Mouse (Mus musculus) CH12.LX (cell line): ENCODE results near the gene Wdr4. TPM values are rescaled to one million over a fixed set of nuclear protein-coding genes. Genes with fewer than 3 reads are reported as not detected.

ENCODE experiments used
- DNase-seq: peaks from one replicate; pipeline ENCODE4 v3.0.0-alpha.2; 2013; ENCODE audit errors: extremely low read depth
- H3K27ac ChIP-seq: 2 replicates; pipeline ENCODE4 v1.5.1; 2012; ENCODE audit warnings: low read depth, mild to moderate bottlenecking, control low read depth, moderate library complexity; ENCODE audit not compliant: insufficient read depth
- H3K27me3 ChIP-seq: replicated peaks from 2 replicates; pipeline ENCODE3; 2012; ENCODE audit warnings: inconsistent platforms
- H3K36me3 ChIP-seq, 2 experiments: replicated peaks in 1 of 2; 2 replicates each; pipeline versions ENCODE3 to v1.6.1; 2012; ENCODE audit warnings: inconsistent platforms in 1 of 2, low read length in 1 of 2, mild to moderate bottlenecking in 1 of 2, mixed read lengths in 1 of 2, moderate library complexity in 1 of 2; ENCODE audit not compliant: control insufficient read depth in 1 of 2, insufficient read depth in 1 of 2
- H3K4me1 ChIP-seq, 2 experiments: 2 replicates each; pipeline ENCODE4 v1.6.1; 2012; ENCODE audit warnings: inconsistent platforms in 1 of 2, moderate library complexity in 1 of 2; ENCODE audit not compliant: insufficient read depth in 2 of 2, control insufficient read depth in 1 of 2
- H3K4me2 ChIP-seq: 2 replicates; pipeline ENCODE4 v1.6.1; 2012; ENCODE audit warnings: low read depth, mild to moderate bottlenecking, control low read depth; ENCODE audit not compliant: poor library complexity, insufficient read depth, severe bottlenecking
- H3K4me3 ChIP-seq, 3 experiments: fragments of 150-350 bp in 1 of 3; sonication (generic) in 1 of 3; replicated peaks in 1 of 3; 2 replicates each; pipeline versions ENCODE3 to v1.5.1; 2011 to 2012; ENCODE audit warnings: low read depth in 2 of 3, low read length in 2 of 3, mild to moderate bottlenecking in 2 of 3, moderate library complexity in 2 of 3, control low read depth in 1 of 3, improper control_type of control experiment in 1 of 3, inconsistent platforms in 1 of 3, mixed read lengths in 1 of 3; ENCODE audit not compliant: poor library complexity in 1 of 3
- H3K79me2 ChIP-seq: replicated peaks from 2 replicates; pipeline ENCODE4 v1.6.1; 2012; ENCODE audit warnings: mild to moderate bottlenecking, moderate library complexity; ENCODE audit not compliant: control insufficient read depth, poor library complexity, insufficient read depth, severe bottlenecking; ENCODE audit errors: extremely low read depth
- H3K9ac ChIP-seq: 2 replicates; pipeline ENCODE4 v1.6.1; 2012; ENCODE audit warnings: low read depth, mild to moderate bottlenecking, control low read depth, moderate library complexity; ENCODE audit not compliant: insufficient read depth
- H3K9me3 ChIP-seq: replicated peaks from 2 replicates; pipeline ENCODE3; 2012; ENCODE audit warnings: low read length, inconsistent platforms, mixed read lengths
- BHLHE40 ChIP-seq: IDR thresholded peaks from 2 replicates; pipeline ENCODE4 v1.6.1; 2011; ENCODE audit warnings: mild to moderate bottlenecking, low read depth, low read length, improper control_type of control experiment
- CHD1 ChIP-seq: IDR thresholded peaks from 2 replicates; pipeline ENCODE4 v1.6.1; 2012; ENCODE audit warnings: low read depth, low read length, improper control_type of control experiment, inconsistent platforms
- CTCF ChIP-seq, 2 experiments: IDR thresholded peaks in 1 of 2; conservative IDR thresholded peaks in 1 of 2; 2 replicates each; pipeline ENCODE4 v1.5.1; 2011 to 2012; ENCODE audit warnings: low read depth in 2 of 2, low read length in 2 of 2, improper control_type of control experiment in 1 of 2, inconsistent platforms in 1 of 2, mild to moderate bottlenecking in 1 of 2, moderate library complexity in 1 of 2
- E2F4 ChIP-seq: IDR thresholded peaks from 2 replicates; pipeline ENCODE4 v1.6.1; 2011; ENCODE audit warnings: low read depth, low read length, improper control_type of control experiment; ENCODE audit not compliant: insufficient replicate concordance
- ELF1 ChIP-seq: IDR thresholded peaks from 2 replicates; pipeline ENCODE4 v1.6.1; 2014; ENCODE audit warnings: low read depth, mild to moderate bottlenecking, inconsistent platforms, low read length, improper control_type of control experiment
- EP300 ChIP-seq: IDR thresholded peaks from 2 replicates; pipeline ENCODE4 v1.6.1; 2011; ENCODE audit warnings: low read length, improper control_type of control experiment
- ETS1 ChIP-seq: conservative IDR thresholded peaks from 2 replicates; pipeline ENCODE4 v1.6.1; 2012; ENCODE audit warnings: low read depth, mild to moderate bottlenecking, inconsistent platforms, low read length, improper control_type of control experiment, moderate library complexity
- GABPA ChIP-seq: IDR thresholded peaks from 2 replicates; pipeline ENCODE4 v1.6.1; 2012; ENCODE audit warnings: low read depth, low read length, improper control_type of control experiment, inconsistent platforms; ENCODE audit not compliant: insufficient replicate concordance
- JUN ChIP-seq: IDR thresholded peaks from 2 replicates; pipeline ENCODE4 v1.6.1; 2011; ENCODE audit warnings: low read depth, mild to moderate bottlenecking, low read length, improper control_type of control experiment, moderate library complexity; ENCODE audit not compliant: insufficient read depth
- MAZ ChIP-seq: IDR thresholded peaks from 2 replicates; pipeline ENCODE4 v1.6.1; 2012; ENCODE audit warnings: low read depth, mild to moderate bottlenecking, inconsistent platforms, low read length, improper control_type of control experiment, moderate library complexity
- MEF2A ChIP-seq: IDR thresholded peaks from 2 replicates; pipeline ENCODE4 v1.6.1; 2014; ENCODE audit warnings: low read depth, mild to moderate bottlenecking, inconsistent platforms, low read length, improper control_type of control experiment, borderline replicate concordance
- MXI1 ChIP-seq: IDR thresholded peaks from 2 replicates; pipeline ENCODE4 v1.6.1; 2011; ENCODE audit warnings: mild to moderate bottlenecking, low read depth, low read length, improper control_type of control experiment
- MYC ChIP-seq: IDR thresholded peaks from 2 replicates; pipeline ENCODE4 v1.6.1; 2011; ENCODE audit warnings: low read depth, mild to moderate bottlenecking, improper control_type of control experiment, low read length
- NELFE ChIP-seq: IDR thresholded peaks from 2 replicates; pipeline ENCODE4 v1.6.1; 2011; ENCODE audit warnings: low read depth, low read length, improper control_type of control experiment
- NRF1 ChIP-seq: IDR thresholded peaks from 2 replicates; pipeline ENCODE4 v1.6.1; 2014; ENCODE audit warnings: low read depth, mild to moderate bottlenecking, inconsistent platforms, low read length, improper control_type of control experiment, moderate library complexity
- POLR2AphosphoS2 ChIP-seq: IDR thresholded peaks from 2 replicates; pipeline ENCODE4 v1.6.1; 2011; ENCODE audit warnings: low read depth, low read length, improper control_type of control experiment
- RAD21 ChIP-seq: IDR thresholded peaks from 2 replicates; pipeline ENCODE4 v1.6.1; 2011; ENCODE audit warnings: low read depth, mild to moderate bottlenecking, low read length, improper control_type of control experiment, moderate library complexity
- RCOR1 ChIP-seq: conservative IDR thresholded peaks from 2 replicates; pipeline ENCODE4 v1.6.1; 2012; ENCODE audit warnings: low read depth, mild to moderate bottlenecking, inconsistent platforms, low read length, improper control_type of control experiment
- SMC3 ChIP-seq: IDR thresholded peaks from 2 replicates; pipeline ENCODE4 v1.6.1; 2011; ENCODE audit warnings: low read depth, low read length, improper control_type of control experiment
- UBTF ChIP-seq: IDR thresholded peaks from 2 replicates; pipeline ENCODE4 v1.6.1; 2012; ENCODE audit warnings: low read depth, mild to moderate bottlenecking, inconsistent platforms, low read length, improper control_type of control experiment, moderate library complexity
- USF1 ChIP-seq: IDR thresholded peaks from 2 replicates; pipeline ENCODE4 v1.6.1; 2014; ENCODE audit warnings: low read depth, mild to moderate bottlenecking, inconsistent platforms, low read length, improper control_type of control experiment
- ZC3H11A ChIP-seq: IDR thresholded peaks from 2 replicates; pipeline ENCODE4 v1.6.1; 2012; ENCODE audit warnings: low read depth, mild to moderate bottlenecking, inconsistent platforms, low read length, improper control_type of control experiment
- ZKSCAN1 ChIP-seq: IDR thresholded peaks from 2 replicates; pipeline ENCODE4 v1.6.1; 2012; ENCODE audit warnings: low read depth, inconsistent platforms, low read length, improper control_type of control experiment, borderline replicate concordance
- ZNF384 ChIP-seq: IDR thresholded peaks from 2 replicates; pipeline ENCODE4 v1.6.1; 2012; ENCODE audit warnings: low read depth, low read length, improper control_type of control experiment, inconsistent platforms
- dilution Hi-C: fragments of 300-500 bp; cut with MboI; formaldehyde crosslinking; loops from 2 replicates; pipeline ENCODE4 v1.14.3; 2020; ENCODE audit warnings: low sequenced_read_pairs; ENCODE audit not compliant: extremely low pct_unique_long_range_greater_than_20kb, extremely low pct_ligation_motif_present
- in situ Hi-C: fragments of 300-500 bp; cut with MboI; formaldehyde crosslinking; loops from 3 replicates; pipeline ENCODE4 v1.14.3; 2019; ENCODE audit warnings: low sequenced_read_pairs, low pct_ligation_motif_present, low pct_unique_long_range_greater_than_20kb, mixed read lengths
- polyA plus RNA-seq: library from polyadenylated mRNA; unstranded; fragments of >175 nt; gene quantifications from 2 replicates; pipeline ENCODE4 v1.2.1, GENCODE M21; 2012; ENCODE audit warnings: low read depth; ENCODE audit not compliant: insufficient read length
- total RNA-seq, 2 experiments: library from RNA; depleted of rRNA; stranded (reverse); fragments of 300-350 nt in 1 of 2; fragments of >200 nt in 1 of 2; gene quantifications; 2 replicates each; pipeline ENCODE4 v1.2.3; 2012 to 2014

The Wdr4 gene
- total and polyA plus RNA-seq, 3 experiments = 48.3 to 56.2 (median 51.4) TPM

GRCm38 (mm10) chr17:31462506-31462905 lies 57.3 kb downstream of the Wdr4 start:
- Histone ChIP-seq H3K27me3 (peaks cover 61% of the 10 kb centered on the region), H3K4me1 (no peaks in the 10 kb centered on the region), H3K4me3 (no peak overlapping the region), H3K36me3 (no peaks in the 10 kb centered on the region), H3K27ac (no peak overlapping the region), H3K9ac (no peak overlapping the region), H3K4me2 (no peak overlapping the region), H3K9me3 (peaks cover 3% of the 10 kb centered on the region), H3K79me2 (no peaks in the 10 kb centered on the region)
- in situ Hi-C loops = no loop called here
- dilution Hi-C loops = no loop called here
- no peak for DNase-seq
- TF ChIP-seq MXI1 (no peak), ZC3H11A (no peak), SMC3 (no peak), CHD1 (no peak), MAZ (no peak), UBTF (no peak), USF1 (no peak), MEF2A (no peak), MYC (no peak), GABPA (no peak), NRF1 (no peak), POLR2AphosphoS2 (no peak), ZKSCAN1 (no peak), CTCF (conservative IDR thresholded peaks at IDR 0.05 in 1 of 2, IDR thresholded peaks at IDR 0.05 in 1 of 2; ENCODE audit: low read depth in 2 of 2, low read length in 2 of 2) (no peak), ZNF384 (no peak), E2F4 (no peak), RCOR1 (no peak)

- Histone ChIP-seq H3K9ac (no peak overlapping the region), H3K36me3 (no peaks in the 10 kb centered on the region), H3K4me3 (no peak overlapping the region), H3K79me2 (no peaks in the 10 kb centered on the region), H3K27me3 (peaks cover 59% of the 10 kb centered on the region), H3K9me3 (no peaks in the 10 kb centered on the region), H3K4me2 (no peak overlapping the region)
- dilution Hi-C loops (no loop called here), in situ Hi-C loops (no loop called here)
- no peak for DNase-seq
- TF ChIP-seq UBTF (no peak), JUN (no peak), RCOR1 (no peak), GABPA (no peak), NELFE (no peak), MYC (no peak), MAZ (no peak), EP300 (no peak), BHLHE40 (no peak), ETS1 (no peak), ZNF384 (no peak), MXI1 (no peak), RAD21 (no peak), ZC3H11A (no peak), ELF1 (no peak)
- TF ChIP-seq, all 38 proteins: peak for 0
- H3K4me1 ChIP-seq = peaks cover 0 to 4% of the 10 kb centered on the region in 2 experiments; a peak in 1 of 4 replicates
- no peak overlapping the region for H3K27ac ChIP-seq
Measured at GRCm38 (mm10) chr17:31460416-31460815, 59.4 kb downstream of the Wdr4 start.
